Mouse (Mus musculus): ENCODE measurements around the gene Acp1. TPM values are rescaled to one million over a fixed set of nuclear protein-coding genes. Genes with fewer than 3 reads are reported as not detected.

Gene Acp1
- 235 and 246 TPM in 2 replicates for polyA plus RNA-seq (2016; fragmentation: Nextera tagmentation; extraction: Ambion mirVana)

DNA sequence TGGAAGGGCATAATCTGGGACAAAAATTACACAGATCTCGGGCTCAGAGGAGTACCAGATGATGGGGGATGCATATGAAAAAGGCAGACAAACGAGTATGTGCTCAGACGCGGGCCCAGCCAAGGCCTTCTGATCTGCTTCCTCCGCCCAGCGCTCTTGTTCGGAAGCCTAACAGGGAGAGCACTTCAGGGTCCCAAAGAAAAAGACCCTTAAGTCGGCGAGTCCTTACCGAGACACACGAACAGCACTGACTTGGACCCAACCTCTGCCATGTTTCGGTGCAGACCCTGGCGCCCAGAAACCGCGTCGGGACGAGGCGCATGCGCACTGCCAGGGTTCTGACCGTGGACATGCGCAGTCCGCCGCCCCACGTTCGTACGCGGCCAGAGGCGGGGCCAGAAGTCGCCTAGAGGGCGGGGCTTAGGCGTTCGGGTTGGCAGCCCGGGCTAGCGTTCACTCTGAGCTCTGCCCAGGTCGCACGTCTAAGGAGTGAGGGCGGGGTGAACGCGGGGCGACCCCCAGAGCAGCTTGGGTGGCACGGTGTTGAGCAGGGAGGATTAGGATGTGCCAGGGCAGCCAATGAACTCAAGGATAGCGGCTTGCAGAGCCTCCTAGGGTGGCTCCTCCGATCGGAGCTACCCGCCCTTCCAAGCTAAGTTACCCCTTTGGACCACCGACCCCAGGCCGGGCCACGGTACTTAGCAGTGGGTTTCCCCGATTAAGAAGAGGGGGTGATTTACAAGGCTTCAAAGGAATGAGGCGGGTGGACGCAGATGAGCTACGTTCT lies at the start of gene Acp1, which contains the start of gene Sh3yl1:
TSS of gene Acp1 (minus strand) at position 329 of the 787 bp plus-strand sequence.
TSS of gene Sh3yl1 (plus strand) at position 408 of the 787 bp plus-strand sequence.
- DNase-seq (ENCODE audit: extremely low spot score, low spot score), result peak; percentile 90
- H3K9me3 ChIP-seq, result no peaks in the 10 kb centered on the region
- H3K36me3 ChIP-seq (replicated peaks), result peaks cover 3% of the 10 kb centered on the region
- no peaks in the 10 kb centered on the region for H3K27me3 ChIP-seq (ENCODE audit: poor library complexity, severe bottlenecking)
- H3K4me1 ChIP-seq, result peaks cover 21% of the 10 kb centered on the region
- peak within 1 kb of the TSS; percentile 76 for H3K4me3 ChIP-seq
- H3K27ac ChIP-seq, result peak within 1 kb of the TSS; percentile 91
- under 1% methylated on average over 52 of the region's 52 CpGs for WGBS

DNA sequence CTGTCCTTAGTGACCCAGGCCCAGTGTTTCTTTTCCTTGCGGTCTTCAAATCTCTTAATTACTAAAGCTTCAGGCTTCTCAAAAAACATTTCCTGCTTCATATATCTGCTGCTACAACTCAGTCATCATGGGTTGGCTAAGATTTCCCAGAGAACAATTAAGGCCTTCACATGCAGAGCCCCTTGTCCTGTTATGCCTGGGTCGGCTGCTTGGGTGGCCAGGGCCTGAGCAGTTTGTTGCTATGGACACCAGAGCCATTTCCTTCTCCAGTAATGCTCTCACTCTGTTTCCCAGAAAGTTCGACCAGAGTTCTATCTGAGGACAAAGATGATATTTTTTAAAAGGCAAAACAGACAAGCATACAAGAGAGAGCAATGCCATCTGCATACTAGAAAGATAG lies 32.8 kb upstream of the Acp1 start:
- Histone ChIP-seq H3K36me3 (replicated peaks) (peaks cover 13% of the 10 kb centered on the region), H3K9me3 (no peaks in the 10 kb centered on the region), H3K27me3 (ENCODE audit: poor library complexity, severe bottlenecking) (no peaks in the 10 kb centered on the region), H3K4me1 (no peaks in the 10 kb centered on the region), H3K27ac (no peak overlapping the region), H3K4me3 (no peak overlapping the region)
- 68% methylated on average over 3 of the region's 3 CpGs for WGBS
- no peak for DNase-seq (ENCODE audit: extremely low spot score, low spot score)

DNA sequence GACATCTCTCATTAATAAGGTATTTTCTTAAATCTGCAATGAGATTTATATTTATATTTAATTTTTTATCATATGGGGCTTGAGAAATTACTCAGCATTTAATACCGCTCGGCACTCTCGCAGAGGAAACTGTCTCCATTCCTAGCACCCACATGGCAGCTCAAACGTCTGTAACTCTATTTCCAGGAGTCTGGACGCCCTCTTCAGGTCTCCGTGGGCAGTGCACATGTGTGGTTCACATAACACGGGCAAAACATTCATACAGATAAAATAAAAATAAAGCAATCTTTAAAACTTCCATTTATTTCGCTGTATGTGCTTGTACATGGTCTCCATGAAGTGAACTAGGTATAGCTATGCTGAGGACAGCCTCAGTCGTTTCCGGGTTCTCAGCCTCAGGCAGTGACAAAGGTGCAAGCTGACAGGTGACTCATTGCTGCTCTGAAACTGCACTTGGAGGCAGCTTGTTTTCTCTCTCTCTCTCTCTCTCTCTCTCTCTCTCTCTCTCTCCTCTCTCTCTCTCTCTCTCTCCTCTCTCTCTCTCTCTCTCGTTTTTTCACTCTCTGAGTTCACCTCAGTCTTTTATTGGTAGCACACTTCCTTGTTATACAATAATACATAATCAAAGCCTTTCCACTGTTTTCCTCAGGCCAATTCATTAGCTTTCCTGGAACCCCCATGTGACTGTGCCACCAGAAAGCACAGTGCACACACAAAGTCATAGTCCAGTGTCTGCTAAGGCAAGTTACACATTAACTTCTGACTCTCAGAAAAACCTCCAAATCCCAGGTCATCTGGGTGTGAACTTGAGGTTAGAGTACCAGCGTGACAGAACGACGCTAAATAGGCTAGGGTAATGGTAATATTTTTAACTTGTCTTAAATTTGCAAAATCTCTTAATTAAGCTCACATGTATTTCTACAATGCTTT lies 31.9 kb upstream of the Acp1 start:
- H3K4me3 ChIP-seq, result no peak overlapping the region
- H3K4me1 ChIP-seq, result no peaks in the 10 kb centered on the region
- 89% methylated on average over 14 of the region's 14 CpGs for WGBS
- H3K9me3 ChIP-seq, result no peaks in the 10 kb centered on the region
- no peak for DNase-seq (ENCODE audit: extremely low spot score, low spot score)
- H3K36me3 ChIP-seq (replicated peaks), result peaks cover 13% of the 10 kb centered on the region
- no peak overlapping the region for H3K27ac ChIP-seq
- H3K27me3 ChIP-seq (ENCODE audit: poor library complexity, severe bottlenecking), result no peaks in the 10 kb centered on the region

DNA sequence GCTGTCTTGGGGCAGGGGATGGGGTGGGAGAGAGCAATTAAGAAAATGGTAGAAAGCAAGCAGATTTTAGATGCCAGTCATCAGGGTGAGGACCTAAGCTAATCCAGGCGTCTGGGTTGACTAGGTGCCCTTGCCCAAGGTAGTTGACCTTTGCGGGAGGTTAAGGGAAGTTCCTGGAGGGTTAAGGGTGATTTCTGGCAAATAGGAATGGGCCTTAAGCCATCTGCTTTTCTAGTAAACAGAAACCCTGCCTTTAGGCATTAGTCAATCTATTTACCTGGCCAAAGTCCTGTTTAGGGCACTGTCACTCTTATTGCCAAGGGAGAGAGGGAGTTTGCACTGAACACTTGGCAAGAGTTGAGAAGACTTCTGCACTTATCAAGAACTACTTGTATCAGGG lies 25.5 kb upstream of the Acp1 start:
- Histone ChIP-seq H3K4me3 (no peak overlapping the region), H3K36me3 (replicated peaks) (peaks cover 3% of the 10 kb centered on the region; the same call in 1 of the 2 replicates), H3K27me3 (ENCODE audit: poor library complexity, severe bottlenecking) (no peaks in the 10 kb centered on the region), H3K4me1 (no peaks in the 10 kb centered on the region), H3K9me3 (no peaks in the 10 kb centered on the region), H3K27ac (no peak overlapping the region)
- 83% methylated on average over 2 of the region's 2 CpGs for WGBS
- DNase-seq (ENCODE audit: extremely low spot score, low spot score), result no peak

DNA sequence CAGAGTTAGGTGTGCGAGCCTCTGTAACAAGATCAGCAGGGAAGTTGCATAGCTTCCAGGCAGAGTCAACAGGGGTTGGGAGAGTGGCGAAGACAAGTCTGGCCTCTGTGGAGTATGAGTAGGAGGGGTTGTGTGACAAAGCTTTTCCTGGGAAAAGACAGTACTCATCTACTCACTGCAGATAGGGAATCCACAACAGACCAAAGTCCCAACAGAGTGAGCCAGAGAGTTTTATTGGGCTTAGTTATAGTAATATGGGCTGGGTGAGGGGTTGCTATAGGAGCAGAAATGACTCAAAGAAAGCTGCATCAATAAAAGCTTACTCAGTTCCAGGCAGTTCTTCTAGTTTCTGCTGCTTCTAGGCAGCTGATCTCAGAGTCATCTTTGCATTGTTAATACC lies 21.9 kb upstream of the Acp1 start:
- Histone ChIP-seq H3K36me3 (replicated peaks) (no peaks in the 10 kb centered on the region), H3K9me3 (no peaks in the 10 kb centered on the region), H3K4me1 (no peaks in the 10 kb centered on the region), H3K27me3 (ENCODE audit: poor library complexity, severe bottlenecking) (no peaks in the 10 kb centered on the region), H3K27ac (no peak overlapping the region), H3K4me3 (no peak overlapping the region)
- WGBS, result 85% methylated on average over 2 of the region's 2 CpGs
- no peak for DNase-seq (ENCODE audit: extremely low spot score, low spot score)

DNA sequence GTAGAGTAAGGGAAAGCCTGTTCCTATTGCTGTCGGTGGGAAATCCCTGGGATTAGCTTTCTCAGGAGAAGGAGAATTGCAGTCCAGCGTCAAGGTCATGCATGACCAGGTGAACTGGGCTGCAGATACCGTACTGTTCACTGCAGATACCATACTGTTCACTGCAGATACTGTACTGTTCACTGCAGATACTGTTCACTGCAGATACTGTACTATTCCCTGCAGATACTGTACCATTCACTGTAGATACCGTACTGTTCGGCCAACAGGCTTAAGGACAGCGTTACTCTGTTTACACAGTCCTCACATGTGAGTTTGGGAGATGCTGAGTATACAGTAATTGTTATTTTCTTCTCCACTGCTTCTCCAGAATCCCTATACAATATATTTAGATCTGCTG lies 16.8 kb upstream of the Acp1 start:
- Histone ChIP-seq H3K27me3 (ENCODE audit: poor library complexity, severe bottlenecking) (no peaks in the 10 kb centered on the region), H3K36me3 (replicated peaks) (no peaks in the 10 kb centered on the region), H3K4me3 (no peak overlapping the region), H3K27ac (no peak overlapping the region), H3K9me3 (no peaks in the 10 kb centered on the region), H3K4me1 (no peaks in the 10 kb centered on the region)
- 88% methylated on average over 6 of the region's 6 CpGs for WGBS
- no peak for DNase-seq (ENCODE audit: extremely low spot score, low spot score)

DNA sequence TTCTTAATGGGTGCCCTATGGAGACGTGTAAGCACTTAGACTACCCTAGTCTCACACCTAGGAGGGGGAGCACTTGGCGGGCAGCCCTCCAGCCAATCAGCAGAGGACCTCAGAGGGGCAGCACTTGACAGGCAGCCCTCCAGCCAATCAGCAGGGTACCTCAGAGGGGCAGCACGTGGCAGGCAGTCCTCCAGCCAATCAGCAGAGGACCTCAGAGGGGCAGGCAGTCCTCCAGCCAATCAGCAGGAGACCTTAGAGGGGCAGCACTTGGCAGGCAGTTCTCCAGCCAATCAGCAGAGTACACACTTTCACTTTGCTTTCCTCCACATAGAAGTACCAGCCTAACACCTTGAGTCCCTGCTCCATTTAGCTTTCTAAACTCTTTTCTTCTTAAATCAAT lies 11.0 kb upstream of the Acp1 start:
- 69% methylated on average over 3 of the region's 3 CpGs for WGBS
- Histone ChIP-seq H3K27ac (no peak overlapping the region), H3K36me3 (replicated peaks) (peaks cover 3% of the 10 kb centered on the region; the same call in 1 of the 2 replicates), H3K9me3 (peaks cover 3% of the 10 kb centered on the region; the same call in 1 of the 2 replicates), H3K4me3 (no peak overlapping the region), H3K4me1 (no peaks in the 10 kb centered on the region), H3K27me3 (ENCODE audit: poor library complexity, severe bottlenecking) (no peaks in the 10 kb centered on the region)
- no peak for DNase-seq (ENCODE audit: extremely low spot score, low spot score)

DNA sequence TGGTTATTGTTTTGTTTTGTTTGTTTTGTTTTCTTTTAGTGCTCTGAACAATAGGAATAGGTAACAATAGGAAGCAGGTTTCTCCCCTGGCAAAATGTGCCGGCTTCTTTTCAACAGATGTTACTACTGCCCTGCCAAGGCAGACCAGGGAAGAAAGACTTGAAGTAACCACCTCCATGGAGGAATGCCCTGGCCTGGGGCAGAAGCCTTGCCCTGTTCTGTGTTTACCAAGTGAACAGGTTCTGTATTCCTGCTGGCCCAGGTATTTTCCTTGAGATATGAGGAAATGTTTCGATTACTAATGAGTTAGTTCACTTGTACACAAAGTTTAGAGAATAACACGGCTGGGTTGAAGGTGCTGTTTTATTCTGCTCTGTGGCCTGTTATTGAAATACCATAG lies 1.5 kb upstream of the Acp1 start:
- Histone ChIP-seq H3K9me3 (no peaks in the 10 kb centered on the region), H3K4me1 (peaks cover 21% of the 10 kb centered on the region), H3K27me3 (ENCODE audit: poor library complexity, severe bottlenecking) (no peaks in the 10 kb centered on the region), H3K27ac (no peak overlapping the region), H3K4me3 (peak overlapping the region; percentile 76), H3K36me3 (replicated peaks) (peaks cover 3% of the 10 kb centered on the region; the same call in 1 of the 2 replicates)
- no peak for DNase-seq (ENCODE audit: extremely low spot score, low spot score)
- WGBS, result 60% methylated on average over 3 of the region's 3 CpGs

DNA sequence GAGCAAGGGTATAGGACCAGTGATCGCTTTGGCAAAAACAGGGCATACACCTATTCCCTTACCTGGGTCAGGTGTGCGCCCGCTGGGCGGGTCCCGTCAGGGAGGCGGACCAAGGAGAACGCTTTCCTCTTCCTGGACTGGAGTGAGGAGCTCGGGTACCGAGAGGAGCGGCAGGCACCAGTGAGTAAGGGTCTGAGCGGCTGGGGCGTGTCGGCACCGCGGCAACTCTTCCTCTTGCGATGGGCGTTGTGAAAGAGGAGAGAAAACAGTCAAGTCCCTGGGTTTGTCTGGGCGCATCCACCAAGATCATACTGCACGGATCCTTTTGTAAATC lies 626 bp upstream of the Acp1 start:
- DNase-seq (ENCODE audit: extremely low spot score, low spot score), result peak; percentile 34
- H3K36me3 ChIP-seq (replicated peaks), result peaks cover 3% of the 10 kb centered on the region; the same call in 1 of the 2 replicates
- H3K9me3 ChIP-seq, result no peaks in the 10 kb centered on the region
- H3K4me3 ChIP-seq, result peak overlapping the region; percentile 76
- H3K27me3 ChIP-seq (ENCODE audit: poor library complexity, severe bottlenecking), result no peaks in the 10 kb centered on the region
- H3K27ac ChIP-seq, result peak overlapping the region; percentile 91
- peaks cover 21% of the 10 kb centered on the region for H3K4me1 ChIP-seq
- under 1% methylated on average over 19 of the region's 19 CpGs for WGBS

DNA sequence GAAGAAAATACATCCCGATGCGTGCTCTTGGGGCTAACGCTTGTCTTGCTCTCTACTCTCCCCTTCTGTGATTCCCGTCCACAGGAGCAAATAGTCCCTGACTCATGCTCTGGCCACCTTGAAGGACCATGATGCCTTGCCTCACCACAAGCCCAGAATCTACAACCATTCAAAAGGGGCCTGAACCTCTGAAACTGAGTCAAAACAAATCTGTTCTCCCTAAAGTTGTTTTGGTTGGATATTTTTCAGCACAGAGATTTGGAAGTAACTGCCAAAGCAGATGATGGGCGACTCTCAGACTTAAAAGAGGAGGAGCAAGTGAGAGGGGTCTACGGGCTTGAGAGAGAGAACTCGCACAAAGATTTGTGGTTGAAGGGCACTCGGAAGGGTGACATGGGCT lies 529 bp downstream of the Acp1 start:
- WGBS, result 21% methylated on average over 8 of the region's 8 CpGs
- H3K27ac ChIP-seq, result peak overlapping the region; percentile 91
- no peak for DNase-seq (ENCODE audit: extremely low spot score, low spot score)

DNA sequence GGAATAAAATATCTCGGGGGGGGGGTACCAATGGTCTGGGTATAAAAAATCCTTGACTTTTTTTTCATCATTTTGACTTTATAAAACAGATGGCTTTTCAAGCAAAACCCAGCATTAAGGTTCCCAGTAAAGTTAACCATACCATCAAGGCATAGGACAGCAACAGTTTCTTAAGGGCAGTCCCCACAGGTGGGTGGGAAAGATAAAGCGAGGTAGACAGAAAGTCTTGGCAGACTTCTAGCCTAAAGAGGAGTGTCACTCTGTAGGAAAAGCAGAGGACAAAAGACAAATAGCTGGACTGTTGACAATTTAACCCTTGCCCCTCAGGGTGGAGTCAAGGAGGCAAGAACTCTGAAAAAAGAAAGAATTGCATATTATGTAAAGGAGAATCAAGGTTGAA lies 1.5 kb downstream of the Acp1 start:
- WGBS, result 85% methylated on average over 2 of the region's 2 CpGs
- Histone ChIP-seq H3K27me3 (ENCODE audit: poor library complexity, severe bottlenecking) (no peaks in the 10 kb centered on the region), H3K4me3 (peak overlapping the region; percentile 76; the same call in 1 of the 2 replicates), H3K9me3 (no peaks in the 10 kb centered on the region), H3K4me1 (peaks cover 21% of the 10 kb centered on the region), H3K27ac (no peak overlapping the region), H3K36me3 (replicated peaks) (peaks cover 6% of the 10 kb centered on the region)
- no peak for DNase-seq (ENCODE audit: extremely low spot score, low spot score)

More for the DNA sequence above, 529 bp downstream of the Acp1 start:
- peaks cover 3% of the 10 kb centered on the region for H3K36me3 ChIP-seq (replicated peaks)
- H3K4me3 ChIP-seq, result peak overlapping the region; percentile 76
- H3K9me3 ChIP-seq, result no peaks in the 10 kb centered on the region
- peaks cover 21% of the 10 kb centered on the region for H3K4me1 ChIP-seq
- no peaks in the 10 kb centered on the region for H3K27me3 ChIP-seq (ENCODE audit: poor library complexity, severe bottlenecking)

DNA sequence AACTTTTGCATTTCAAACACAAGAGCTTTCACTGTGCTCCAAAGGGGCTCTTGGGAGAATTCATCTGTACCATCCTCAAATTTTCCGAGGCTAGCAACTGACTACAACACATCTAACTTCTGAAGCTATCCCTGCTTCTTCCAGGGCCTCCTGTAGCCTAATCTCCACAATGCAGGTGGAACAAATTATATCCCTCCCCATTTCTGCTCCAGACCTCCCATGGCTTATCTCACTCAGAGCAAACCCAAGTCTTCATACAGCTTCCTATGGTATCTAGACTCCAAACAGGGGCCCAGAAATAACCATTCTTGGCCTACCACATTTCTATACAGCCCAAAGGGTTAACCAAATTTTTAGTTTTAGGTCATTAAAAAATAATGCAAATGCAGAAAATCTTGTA lies 2.7 kb downstream of the Acp1 start:
- no peaks in the 10 kb centered on the region for H3K27me3 ChIP-seq (ENCODE audit: poor library complexity, severe bottlenecking)
- no peaks in the 10 kb centered on the region for H3K9me3 ChIP-seq
- H3K4me1 ChIP-seq, result peaks cover 21% of the 10 kb centered on the region
- no peak overlapping the region for H3K27ac ChIP-seq
- no peak overlapping the region for H3K4me3 ChIP-seq
- DNase-seq (ENCODE audit: extremely low spot score, low spot score), result no peak
- 96% methylated on average over 1 of the region's 1 CpGs for whole genome bisulfite sequencing
- H3K36me3 ChIP-seq (replicated peaks), result peaks cover 18% of the 10 kb centered on the region

DNA sequence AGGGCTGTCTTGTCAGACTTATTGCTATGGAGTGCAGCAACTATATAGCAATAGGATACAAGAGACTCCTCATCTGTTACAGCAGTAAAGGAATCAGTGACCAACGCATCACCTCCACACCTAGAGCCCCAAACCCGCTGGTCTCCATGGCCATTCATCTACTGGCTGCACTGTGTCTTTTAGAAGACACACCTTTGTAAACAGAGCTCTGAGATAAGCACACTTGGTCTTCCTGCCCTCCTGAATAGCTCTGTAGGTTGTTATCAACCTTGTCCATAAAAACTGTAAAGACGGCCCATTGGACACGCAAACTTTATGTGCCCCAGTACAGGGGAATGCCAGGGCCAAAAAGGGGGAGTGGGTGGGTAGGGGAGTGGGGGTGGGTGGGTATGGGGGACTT lies 14.3 kb downstream of the Acp1 start:
- WGBS, result 95% methylated on average over 4 of the region's 4 CpGs
- no peaks in the 10 kb centered on the region for H3K4me1 ChIP-seq
- no peak overlapping the region for H3K4me3 ChIP-seq
- H3K27ac ChIP-seq, result no peak overlapping the region
- H3K27me3 ChIP-seq (ENCODE audit: poor library complexity, severe bottlenecking), result no peaks in the 10 kb centered on the region
- peaks cover 56% of the 10 kb centered on the region for H3K36me3 ChIP-seq (replicated peaks)
- DNase-seq (ENCODE audit: extremely low spot score, low spot score), result no peak
- H3K9me3 ChIP-seq, result no peaks in the 10 kb centered on the region
